Mouse (Mus musculus) cerebellum, adult 2 months (tissue): ENCODE measurements around the gene Impg1.

Experiments used
- CTCF ChIP-seq: fragments of 200-500 bp; IDR thresholded peaks from 2 replicates; pipeline ENCODE4 v1.5.1; 2011; ENCODE audit warnings: low read depth, mild to moderate bottlenecking, control low read depth, low read length, moderate library complexity, borderline replicate concordance; ENCODE audit not compliant: insufficient read depth
- POLR2A ChIP-seq: fragments of 200-500 bp; IDR thresholded peaks from 2 replicates; pipeline ENCODE4 v1.6.1; 2011; ENCODE audit warnings: low read length, control low read depth, borderline replicate concordance; ENCODE audit not compliant: insufficient read depth

DNA sequence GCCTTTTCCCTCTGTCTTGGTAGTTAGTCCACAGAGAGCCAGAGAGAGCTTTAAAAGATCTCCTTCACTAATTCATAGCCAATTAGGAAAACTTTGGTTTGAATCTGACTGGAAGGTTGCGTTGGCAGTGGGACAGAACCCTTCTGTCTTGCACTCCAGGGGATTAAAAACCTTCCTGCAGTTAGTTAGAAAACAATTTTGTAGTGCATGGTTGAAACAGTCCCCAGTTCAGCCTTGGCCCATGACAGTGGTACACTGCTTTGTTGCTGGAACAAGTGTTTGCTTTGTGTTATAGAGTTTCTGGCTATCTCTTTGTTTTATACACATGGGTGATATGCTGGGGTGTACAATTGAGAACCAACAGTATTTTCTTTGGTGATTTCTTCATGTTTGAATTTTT, 124.4 kb downstream of the Impg1 start:
- no peak for TF ChIP-seq CTCF
- TF ChIP-seq POLR2A, result no peak
